ENCODE assay signal across 14 mouse cellular contexts in genomic region chr11:61571225-61571624, GRCm38 (mm10).
"Had no signal": no experiment of that assay in that cellular context is flagged by ENCODE, and none has a peak within 500 bp of the region (broad histone marks: within the 10 kb centered on the region; RNA-seq: fewer than 3 reads in every experiment).

No protein-coding gene starts in this region.

- H3K27ac ChIP-seq: intestine, embryonic 15.5 days; liver, embryonic 14.5 days; midbrain, embryonic 13.5 days; neural tube, embryonic 15.5 days had no signal

- H3K4me3 ChIP-seq: intestine, embryonic 15.5 days; left cerebral cortex, adult 2 months; midbrain, embryonic 13.5 days; myocyte; neural tube, embryonic 15.5 days had no signal

- DNase-seq: kidney, adult 18-20 months; kidney, postnatal 10 days; kidney, postnatal 4 days; lung, adult 18-20 months; right cerebral cortex, adult 18-20 months; right cerebral cortex, postnatal 25 days; thymus, adult 18-20 months; thymus, postnatal 14 days had no signal
